Mouse (Mus musculus): ENCODE measurements around the gene Chp1.

The Chp1 gene

GRCm38 (mm10) chr2:119548691-119549090, 1.2 kb downstream of the Chp1 start:
- Histone ChIP-seq H3K4me1 (replicated peaks; ENCODE audit: low read depth, low read length) (peaks cover 20% of the 10 kb centered on the region), H3K9me3 (ENCODE audit: low read length) (no peaks in the 10 kb centered on the region), H3K27me3 (ENCODE audit: insufficient read depth, low read length) (no peaks in the 10 kb centered on the region), H3K36me3 (ENCODE audit: insufficient read depth, low read length) (no peaks in the 10 kb centered on the region), H3K4me3 (replicated peaks; ENCODE audit: low read length) (no peak overlapping the region)
- TF ChIP-seq POU5F1 (IDR thresholded peaks at IDR 0.05; ENCODE audit: borderline replicate concordance, low read length) (no peak), NANOG (IDR thresholded peaks at IDR 0.05; ENCODE audit: borderline replicate concordance, low read length) (no peak)

GRCm38 (mm10) chr2:119549678-119550077, 2.2 kb downstream of the Chp1 start:
- no peaks in the 10 kb centered on the region for H3K36me3 ChIP-seq (ENCODE audit: insufficient read depth, low read length)
- no peak overlapping the region for H3K4me3 ChIP-seq (replicated peaks; ENCODE audit: low read length)
- H3K9me3 ChIP-seq (ENCODE audit: low read length), result no peaks in the 10 kb centered on the region
- peaks cover 20% of the 10 kb centered on the region for H3K4me1 ChIP-seq (replicated peaks; ENCODE audit: low read depth, low read length)
- TF ChIP-seq NANOG (IDR thresholded peaks at IDR 0.05; ENCODE audit: borderline replicate concordance, low read length) (no peak), CTCF (conservative IDR thresholded peaks at IDR 0.05; ENCODE audit: low read length) (no peak), POU5F1 (IDR thresholded peaks at IDR 0.05; ENCODE audit: borderline replicate concordance, low read length) (no peak)
- H3K27me3 ChIP-seq (ENCODE audit: insufficient read depth, low read length), result no peaks in the 10 kb centered on the region

DNA sequence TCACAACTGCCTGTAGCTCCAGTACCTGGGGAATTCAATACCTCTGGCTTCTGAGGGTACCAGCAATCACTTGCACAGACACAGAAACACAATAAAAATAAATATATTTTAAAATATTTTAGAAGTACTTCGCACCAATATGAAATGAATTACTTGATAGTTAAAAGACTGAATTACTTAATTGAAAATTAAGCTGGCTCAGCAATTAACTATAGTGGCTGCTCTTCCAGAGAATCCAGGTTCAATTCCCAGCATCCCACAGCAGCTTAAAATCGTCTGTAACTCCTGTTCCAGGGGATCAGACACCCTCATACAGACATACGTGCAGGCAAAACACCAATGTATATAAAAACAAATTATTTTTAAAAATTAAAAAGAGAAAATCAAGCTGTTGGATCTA, 10.5 kb downstream of the Chp1 start:
- no peak for TF ChIP-seq CTCF (conservative IDR thresholded peaks at IDR 0.05; ENCODE audit: low read length)
- TF ChIP-seq POU5F1 (IDR thresholded peaks at IDR 0.05; ENCODE audit: borderline replicate concordance, low read length), result no peak
- no peak for TF ChIP-seq NANOG (IDR thresholded peaks at IDR 0.05; ENCODE audit: borderline replicate concordance, low read length)
- Histone ChIP-seq H3K4me1 (replicated peaks; ENCODE audit: low read depth, low read length) (peaks cover 20% of the 10 kb centered on the region), H3K36me3 (ENCODE audit: insufficient read depth, low read length) (peaks cover 6% of the 10 kb centered on the region; the same call in 1 of the 2 replicates), H3K4me3 (replicated peaks; ENCODE audit: low read length) (no peak overlapping the region), H3K27me3 (ENCODE audit: insufficient read depth, low read length) (no peaks in the 10 kb centered on the region), H3K9me3 (ENCODE audit: low read length) (no peaks in the 10 kb centered on the region)

- TF ChIP-seq POU5F1 (IDR thresholded peaks at IDR 0.05; ENCODE audit: borderline replicate concordance, low read length) (no peak), CTCF (conservative IDR thresholded peaks at IDR 0.05; ENCODE audit: low read length) (no peak), NANOG (IDR thresholded peaks at IDR 0.05; ENCODE audit: borderline replicate concordance, low read length) (no peak)
- H3K4me3 ChIP-seq (replicated peaks; ENCODE audit: low read length), result peak overlapping the region; percentile 32
- peaks cover 10% of the 10 kb centered on the region; the same call in 1 of the 2 replicates for H3K36me3 ChIP-seq (ENCODE audit: insufficient read depth, low read length)
- no peaks in the 10 kb centered on the region for H3K27me3 ChIP-seq (ENCODE audit: insufficient read depth, low read length)
- peaks cover 20% of the 10 kb centered on the region for H3K4me1 ChIP-seq (replicated peaks; ENCODE audit: low read depth, low read length)
- no peaks in the 10 kb centered on the region for H3K9me3 ChIP-seq (ENCODE audit: low read length)
Observed at GRCm38 (mm10) chr2:119558737-119559340, 11.3 kb downstream of the Chp1 start.

DNA sequence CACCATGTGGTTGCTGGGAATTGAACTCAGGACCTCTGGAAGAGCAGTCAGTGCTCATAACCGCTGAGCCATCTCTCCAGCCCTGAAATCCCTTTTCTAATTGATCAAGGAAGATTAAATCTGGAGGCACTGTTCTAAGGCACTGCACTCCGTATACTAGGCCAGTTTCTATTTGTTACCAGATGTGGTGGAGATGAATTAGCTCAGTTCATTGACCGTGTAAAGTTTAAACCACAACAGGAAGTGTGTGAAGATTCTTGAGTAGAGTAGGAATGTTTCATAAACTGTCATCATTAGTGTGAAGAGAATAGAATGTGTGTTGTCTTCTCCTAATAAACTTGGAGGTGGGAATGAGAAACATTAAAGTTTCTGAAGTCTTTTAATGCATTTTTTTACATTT, 14.3 kb downstream of the Chp1 start:
- no peak for TF ChIP-seq NANOG (IDR thresholded peaks at IDR 0.05; ENCODE audit: borderline replicate concordance, low read length)
- Histone ChIP-seq H3K4me3 (replicated peaks; ENCODE audit: low read length) (no peak overlapping the region), H3K36me3 (ENCODE audit: insufficient read depth, low read length) (peaks cover 17% of the 10 kb centered on the region; the same call in 1 of the 2 replicates), H3K9me3 (ENCODE audit: low read length) (no peaks in the 10 kb centered on the region), H3K27me3 (ENCODE audit: insufficient read depth, low read length) (no peaks in the 10 kb centered on the region), H3K4me1 (replicated peaks; ENCODE audit: low read depth, low read length) (peaks cover 16% of the 10 kb centered on the region)

- no peak for TF ChIP-seq POU5F1 (IDR thresholded peaks at IDR 0.05; ENCODE audit: borderline replicate concordance, low read length)
- TF ChIP-seq CTCF (conservative IDR thresholded peaks at IDR 0.05; ENCODE audit: low read length), result no peak
- no peak for TF ChIP-seq NANOG (IDR thresholded peaks at IDR 0.05; ENCODE audit: borderline replicate concordance, low read length)
- H3K4me3 ChIP-seq (replicated peaks; ENCODE audit: low read length), result no peak overlapping the region
- no peaks in the 10 kb centered on the region for H3K27me3 ChIP-seq (ENCODE audit: insufficient read depth, low read length)
- peaks cover 22% of the 10 kb centered on the region; the same call in 1 of the 2 replicates for H3K36me3 ChIP-seq (ENCODE audit: insufficient read depth, low read length)
- no peaks in the 10 kb centered on the region for H3K9me3 ChIP-seq (ENCODE audit: low read length)
- no peaks in the 10 kb centered on the region for H3K4me1 ChIP-seq (replicated peaks; ENCODE audit: low read depth, low read length)
Observed at GRCm38 (mm10) chr2:119565284-119565683, 17.8 kb downstream of the Chp1 start.

- TF ChIP-seq POU5F1 (IDR thresholded peaks at IDR 0.05; ENCODE audit: borderline replicate concordance, low read length) (no peak), NANOG (IDR thresholded peaks at IDR 0.05; ENCODE audit: borderline replicate concordance, low read length) (no peak), CTCF (conservative IDR thresholded peaks at IDR 0.05; ENCODE audit: low read length) (no peak)
- no peaks in the 10 kb centered on the region for H3K4me1 ChIP-seq (replicated peaks; ENCODE audit: low read depth, low read length)
Observed at GRCm38 (mm10) chr2:119566182-119566855, 18.8 kb downstream of the Chp1 start.

GRCm38 (mm10) chr2:119572471-119572870, 25.0 kb downstream of the Chp1 start:
- no peaks in the 10 kb centered on the region for H3K4me1 ChIP-seq (replicated peaks; ENCODE audit: low read depth, low read length)
- H3K36me3 ChIP-seq (ENCODE audit: insufficient read depth, low read length), result peaks cover 14% of the 10 kb centered on the region; the same call in 1 of the 2 replicates
- TF ChIP-seq CTCF (conservative IDR thresholded peaks at IDR 0.05; ENCODE audit: low read length), result no peak
- no peak for TF ChIP-seq POU5F1 (IDR thresholded peaks at IDR 0.05; ENCODE audit: borderline replicate concordance, low read length)
- no peak for TF ChIP-seq NANOG (IDR thresholded peaks at IDR 0.05; ENCODE audit: borderline replicate concordance, low read length)
- no peak overlapping the region for H3K4me3 ChIP-seq (replicated peaks; ENCODE audit: low read length)
- no peaks in the 10 kb centered on the region for H3K27me3 ChIP-seq (ENCODE audit: insufficient read depth, low read length)
- no peaks in the 10 kb centered on the region for H3K9me3 ChIP-seq (ENCODE audit: low read length)

More at GRCm38 (mm10) chr2:119566182-119566855, 18.8 kb downstream of the Chp1 start:
- no peaks in the 10 kb centered on the region for H3K9me3 ChIP-seq (ENCODE audit: low read length)
- H3K4me3 ChIP-seq (replicated peaks; ENCODE audit: low read length), result no peak overlapping the region
- no peaks in the 10 kb centered on the region for H3K27me3 ChIP-seq (ENCODE audit: insufficient read depth, low read length)
- peaks cover 22% of the 10 kb centered on the region; the same call in 1 of the 2 replicates for H3K36me3 ChIP-seq (ENCODE audit: insufficient read depth, low read length)
